Mouse (Mus musculus) midbrain, embryonic 14.5 days (tissue): Measurements from ENCODE around the gene Hdlbp. TPM values are rescaled to one million over a fixed set of nuclear protein-coding genes. Genes with fewer than 3 reads are reported as not detected.
"Not testable (repeated sequence)": the region's sequence is repeated elsewhere in the genome, so short reads cannot be mapped to it uniquely, and the experiment has no call there.

Source experiments
- ATAC-seq: fragments of 200-750 bp; cut with Nextera tagmentation; 2 replicates; pipeline ENCODE4 v1.8.0; 2017; ENCODE audit warnings: moderate number of reproducible peaks, moderate library complexity; ENCODE audit not compliant: low FRiP score, low TSS enrichment
- DNase-seq: peaks from one replicate; pipeline ENCODE4 v3.0.0-alpha.2; 2015
- H3K27ac ChIP-seq: fragments of 300-500 bp; sonication (generic); replicated peaks from 2 replicates; pipeline ENCODE4 v1.5.1; 2014; ENCODE audit warnings: mild to moderate bottlenecking, low read depth, low read length, moderate library complexity
- H3K27me3 ChIP-seq: fragments of 300-500 bp; sonication (generic); 2 replicates; pipeline ENCODE4 v1.6.1; 2014; ENCODE audit warnings: low read length, control low read depth, mixed read lengths; ENCODE audit not compliant: control insufficient read depth, insufficient read depth
- H3K36me3 ChIP-seq: fragments of 300-500 bp; sonication (generic); 2 replicates; pipeline ENCODE4 v1.6.1; 2014; ENCODE audit warnings: low read length, control low read depth; ENCODE audit not compliant: control insufficient read depth, insufficient read depth
- H3K4me1 ChIP-seq: fragments of 300-500 bp; sonication (generic); 2 replicates; pipeline ENCODE4 v1.6.1; 2014; ENCODE audit warnings: mild to moderate bottlenecking, antibody characterized with exemption, low read length, control low read depth; ENCODE audit not compliant: control insufficient read depth, insufficient read depth
- H3K4me2 ChIP-seq: fragments of 300-500 bp; sonication (generic); 2 replicates; pipeline ENCODE4 v1.6.1; 2014; ENCODE audit warnings: mild to moderate bottlenecking, low read length, moderate library complexity
- H3K4me3 ChIP-seq: fragments of 300-500 bp; sonication (generic); replicated peaks from 2 replicates; pipeline ENCODE4 v1.5.1; 2014; ENCODE audit warnings: low read depth, low read length
- H3K9ac ChIP-seq: fragments of 300-500 bp; sonication (generic); replicated peaks from 2 replicates; pipeline ENCODE4 v1.6.1; 2014; ENCODE audit warnings: mild to moderate bottlenecking, low read length, moderate library complexity
- H3K9me3 ChIP-seq: fragments of 300-500 bp; sonication (generic); 2 replicates; pipeline ENCODE4 v1.6.1; 2016; ENCODE audit warnings: low read length, control low read depth, mixed read lengths; ENCODE audit not compliant: control insufficient read depth
- WGBS: fragments of 180-500 bp; shearing (Covaris S2); extraction: QIAGEN DNeasy Blood & Tissue Kit; methylation state at CpG from one replicate; pipeline ENCODE4 v1.1.7; 2014; 5-methylcytosine and 5-hydroxymethylcytosine counted together
- polyA plus RNA-seq: library from polyadenylated mRNA; unstranded; fragments of >200 nt; fragmentation: Nextera tagmentation; extraction: Ambion mirVana; gene quantifications from 2 replicates; pipeline ENCODE4 v1.2.1, GENCODE M21; 2014

Gene Hdlbp
- polyA plus RNA-seq, 1 experiment from 2014 or later, result 69.0 TPM

- Histone ChIP-seq H3K4me1 (no peaks in the 10 kb centered on the region), H3K4me2 (no peak overlapping the region), H3K9me3 (no peaks in the 10 kb centered on the region), H3K27me3 (no peaks in the 10 kb centered on the region), H3K27ac (no peak overlapping the region), H3K4me3 (no peak overlapping the region), H3K9ac (no peak overlapping the region), H3K36me3 (no peaks in the 10 kb centered on the region)
- 60% methylated on average over 1 of the region's 1 CpGs for WGBS
- DNase-seq, result no peak
- ATAC-seq, result no peak
These were observed 20.3 kb downstream of the Hdlbp start for GRCm38 (mm10) chr1:93458357-93458756.

GRCm38 (mm10) chr1:93453721-93454255 lies 24.8 kb downstream of the Hdlbp start:
- no peak for ATAC-seq

GRCm38 (mm10) chr1:93450118-93450517 lies 28.5 kb downstream of the Hdlbp start:
- not testable (repeated sequence) for H3K27ac ChIP-seq, H3K36me3 ChIP-seq, H3K9me3 ChIP-seq, DNase-seq, H3K9ac ChIP-seq, H3K27me3 ChIP-seq, H3K4me2 ChIP-seq, H3K4me3 ChIP-seq, ATAC-seq, H3K4me1 ChIP-seq
- WGBS, result 85% methylated on average over 5 of the region's 5 CpGs

More at GRCm38 (mm10) chr1:93453721-93454255, 24.8 kb downstream of the Hdlbp start:
- Histone ChIP-seq H3K27ac (no peak overlapping the region), H3K4me1 (no peaks in the 10 kb centered on the region), H3K9me3 (no peaks in the 10 kb centered on the region), H3K4me3 (no peak overlapping the region), H3K27me3 (no peaks in the 10 kb centered on the region), H3K9ac (no peak overlapping the region), H3K36me3 (no peaks in the 10 kb centered on the region), H3K4me2 (no peak overlapping the region)
- no peak for DNase-seq

GRCm38 (mm10) chr1:93445822-93446162 lies 32.8 kb downstream of the Hdlbp start:
- H3K4me1 ChIP-seq, result peaks cover 10% of the 10 kb centered on the region; the same call in 1 of the 2 replicates
- no peaks in the 10 kb centered on the region for H3K27me3 ChIP-seq
- peak overlapping the region; percentile 97 for H3K4me2 ChIP-seq
- DNase-seq, result no peak
- peak overlapping the region; percentile 68 for H3K9ac ChIP-seq
- no peak overlapping the region; the same call in 1 of the 2 replicates for H3K27ac ChIP-seq
- H3K4me3 ChIP-seq, result peak overlapping the region; percentile 65
- ATAC-seq, result peak; percentile 24; the same call in 1 of the 2 replicates
- H3K9me3 ChIP-seq, result no peaks in the 10 kb centered on the region
- H3K36me3 ChIP-seq, result no peaks in the 10 kb centered on the region
- WGBS, result 18% methylated on average over 3 of the region's 3 CpGs

GRCm38 (mm10) chr1:93445111-93445821 lies 33.3 kb downstream of the Hdlbp start:
- peak overlapping the region; percentile 97 for H3K4me2 ChIP-seq
- H3K27ac ChIP-seq, result peak overlapping the region; percentile 63
- under 1% methylated on average over 83 of the region's 84 CpGs for WGBS
- ATAC-seq (peak; percentile 83), DNase-seq (peak; percentile 79)
- peaks cover 10% of the 10 kb centered on the region; the same call in 1 of the 2 replicates for H3K4me1 ChIP-seq
- peak overlapping the region; percentile 65 for H3K4me3 ChIP-seq
- peaks cover 4% of the 10 kb centered on the region; the same call in 1 of the 2 replicates for H3K36me3 ChIP-seq
- no peaks in the 10 kb centered on the region for H3K9me3 ChIP-seq
- H3K9ac ChIP-seq, result peak overlapping the region; percentile 68
- no peaks in the 10 kb centered on the region for H3K27me3 ChIP-seq

GRCm38 (mm10) chr1:93444405-93445110 lies 34.1 kb downstream of the Hdlbp start:
- H3K4me2 ChIP-seq, result peak overlapping the region; percentile 97
- H3K4me1 ChIP-seq, result peaks cover 10% of the 10 kb centered on the region; the same call in 1 of the 2 replicates
- H3K27me3 ChIP-seq, result no peaks in the 10 kb centered on the region
- no peaks in the 10 kb centered on the region for H3K9me3 ChIP-seq
- H3K27ac ChIP-seq, result 0 out of 2 replicates have a peak overlapping the region, but pooled peaks have one; percentile 63
- DNase-seq, result peak; percentile 69
- H3K4me3 ChIP-seq, result peak overlapping the region; percentile 65
- peaks cover 6% of the 10 kb centered on the region; the same call in 1 of the 2 replicates for H3K36me3 ChIP-seq
- peak; percentile 59; the same call in 1 of the 2 replicates for ATAC-seq
- 7% methylated on average over 18 of the region's 18 CpGs for whole genome bisulfite sequencing
- H3K9ac ChIP-seq, result peak overlapping the region; percentile 68

GRCm38 (mm10) chr1:93439321-93439720 lies 39.3 kb downstream of the Hdlbp start:
- Histone ChIP-seq H3K27me3 (no peaks in the 10 kb centered on the region), H3K4me3 (no peak overlapping the region), H3K9ac (no peak overlapping the region), H3K9me3 (no peaks in the 10 kb centered on the region), H3K27ac (no peak overlapping the region), H3K36me3 (peaks cover 48% of the 10 kb centered on the region), H3K4me1 (0 out of 2 replicates have a peak, but pooled peaks cover 3% of the 10 kb centered on the region), H3K4me2 (no peak overlapping the region)
- no peak for ATAC-seq
- no peak for DNase-seq
- 100% methylated on average over 1 of the region's 1 CpGs for WGBS

- WGBS, result 90% methylated on average over 6 of the region's 6 CpGs
- Histone ChIP-seq H3K9me3 (no peaks in the 10 kb centered on the region), H3K27me3 (no peaks in the 10 kb centered on the region), H3K4me3 (no peak overlapping the region), H3K9ac (no peak overlapping the region), H3K36me3 (peaks cover 58% of the 10 kb centered on the region), H3K27ac (no peak overlapping the region), H3K4me2 (no peak overlapping the region), H3K4me1 (no peaks in the 10 kb centered on the region)
- ATAC-seq (no peak), DNase-seq (no peak)
These were observed 46.5 kb downstream of the Hdlbp start for GRCm38 (mm10) chr1:93432087-93432486.
